ENCODE assay signal across 15 mouse cellular contexts in genomic region chr13:104615999-104616810, GRCm38 (mm10).
DNase-seq lines count a peak whose midpoint lies in the region; ATAC-seq and TF ChIP-seq lines count a peak whose summit lies in the region.
"Had no signal": no experiment of that assay in that cellular context is flagged by ENCODE, and none has a peak within 500 bp of the region (broad histone marks: within the 10 kb centered on the region; RNA-seq: fewer than 3 reads in every experiment).

No protein-coding gene starts in this region.

- no peak overlapping the region for H3K4me3 ChIP-seq in kidney, postnatal 0 days (replicated peaks; ENCODE audit: low read depth, low read length)
- no peak overlapping the region for H3K4me3 ChIP-seq in hindbrain, embryonic 11.5 days (ENCODE audit: low read depth, low read length)
- no peak overlapping the region for H3K4me3 ChIP-seq in midbrain, embryonic 14.5 days (replicated peaks; ENCODE audit: low read depth, low read length)
- H3K4me3 ChIP-seq: heart, embryonic 13.5 days; stomach, embryonic 15.5 days had no signal

- H3K4me2 ChIP-seq in kidney, postnatal 0 days (ENCODE audit: low read length): no peak overlapping the region
- H3K4me2 ChIP-seq in hindbrain, embryonic 11.5 days (replicated peaks; ENCODE audit: low read depth, low read length): no peak overlapping the region
- no peak overlapping the region for H3K4me2 ChIP-seq in midbrain, embryonic 14.5 days (ENCODE audit: low read length)
- H3K4me2 ChIP-seq: heart, embryonic 13.5 days; stomach, embryonic 15.5 days had no signal

- TF ChIP-seq CTCF in kidney, postnatal 0 days (IDR thresholded peaks at IDR 0.05; ENCODE audit: low read depth): no peak

- no peak overlapping the region for H3K27ac ChIP-seq in kidney, postnatal 0 days
- no peak overlapping the region for H3K27ac ChIP-seq in hindbrain, embryonic 11.5 days (ENCODE audit: low read depth, low read length)
- 0 out of 2 replicates have a peak overlapping the region, but pooled peaks have one; percentile 16 for H3K27ac ChIP-seq in midbrain, embryonic 14.5 days (replicated peaks; ENCODE audit: low read depth, low read length)
- H3K27ac ChIP-seq: heart, embryonic 13.5 days; stomach, embryonic 15.5 days had no signal

- H3K36me3 ChIP-seq in kidney, postnatal 0 days (ENCODE audit: insufficient read depth, low read length): no peaks in the 10 kb centered on the region
- H3K36me3 ChIP-seq in hindbrain, embryonic 11.5 days (ENCODE audit: control insufficient read depth, insufficient read depth, low read length): no peaks in the 10 kb centered on the region
- H3K36me3 ChIP-seq in midbrain, embryonic 14.5 days (ENCODE audit: control insufficient read depth, insufficient read depth, low read length): no peaks in the 10 kb centered on the region
- H3K36me3 ChIP-seq: heart, embryonic 13.5 days; stomach, embryonic 15.5 days had no signal

- no peaks in the 10 kb centered on the region; the same call in 1 of the 2 replicates for H3K4me1 ChIP-seq in kidney, postnatal 0 days (replicated peaks; ENCODE audit: insufficient read depth, low read length)
- H3K4me1 ChIP-seq in hindbrain, embryonic 11.5 days (replicated peaks; ENCODE audit: control insufficient read depth, insufficient read depth, low read length): no peaks in the 10 kb centered on the region
- H3K4me1 ChIP-seq in midbrain, embryonic 14.5 days (ENCODE audit: control insufficient read depth, insufficient read depth, low read length): no peaks in the 10 kb centered on the region
- H3K4me1 ChIP-seq: heart, embryonic 13.5 days; stomach, embryonic 15.5 days had no signal

- peak; percentile 42 for DNase-seq in CD4-positive, CD25-positive, alpha-beta regulatory T cell, adult 2 months (ENCODE audit: low read depth, low spot score)
- DNase-seq in kidney, postnatal 0 days (ENCODE audit: low spot score): no peak
- no peak for DNase-seq in kidney, postnatal 14 days
- no peak for DNase-seq in hindbrain, embryonic 11.5 days (ENCODE audit: low spot score)
- peak; percentile 29 for DNase-seq in midbrain, embryonic 14.5 days
- no peak for DNase-seq in thymus, postnatal 25 days
- DNase-seq in urinary bladder, postnatal 10 days (ENCODE audit: low spot score): no peak
- DNase-seq: cerebellum, adult 2 months; embryo, embryonic 11 days; gastrocnemius, postnatal 14 days; lung, adult 2 months; thymus, postnatal 4 days had no signal

- no peaks in the 10 kb centered on the region for H3K9me3 ChIP-seq in kidney, postnatal 0 days (replicated peaks; ENCODE audit: low read length)
- H3K9me3 ChIP-seq in hindbrain, embryonic 11.5 days (ENCODE audit: control insufficient read depth, low read length): no peaks in the 10 kb centered on the region
- no peaks in the 10 kb centered on the region for H3K9me3 ChIP-seq in midbrain, embryonic 14.5 days (ENCODE audit: control insufficient read depth, low read length)
- H3K9me3 ChIP-seq: heart, embryonic 13.5 days; stomach, embryonic 15.5 days had no signal

- 62% methylated on average over 18 of the region's 18 CpGs for WGBS in kidney, postnatal 0 days
- 76% methylated on average over 18 of the region's 18 CpGs for WGBS in hindbrain, embryonic 11.5 days
- WGBS in midbrain, embryonic 14.5 days: 45% methylated on average over 18 of the region's 18 CpGs

- 0 out of 2 replicates have a peak overlapping the region, but pooled peaks have one; percentile 13 for H3K9ac ChIP-seq in kidney, postnatal 0 days (ENCODE audit: low read depth, low read length)
- H3K9ac ChIP-seq in hindbrain, embryonic 11.5 days (ENCODE audit: low read depth, low read length): no peak overlapping the region
- no peak overlapping the region for H3K9ac ChIP-seq in midbrain, embryonic 14.5 days (replicated peaks; ENCODE audit: low read length)
- H3K9ac ChIP-seq: heart, embryonic 13.5 days; stomach, embryonic 15.5 days had no signal

- H3K27me3 ChIP-seq in kidney, postnatal 0 days (ENCODE audit: insufficient read depth, low read length): no peaks in the 10 kb centered on the region
- H3K27me3 ChIP-seq in hindbrain, embryonic 11.5 days (ENCODE audit: control insufficient read depth, insufficient read depth, low read length): no peaks in the 10 kb centered on the region
- H3K27me3 ChIP-seq in midbrain, embryonic 14.5 days (ENCODE audit: control insufficient read depth, insufficient read depth, low read length): no peaks in the 10 kb centered on the region
- H3K27me3 ChIP-seq: heart, embryonic 13.5 days; stomach, embryonic 15.5 days had no signal

- ATAC-seq in CD4-positive, CD25-positive, alpha-beta regulatory T cell, adult 4 months: no peak
- 0 out of 2 replicates have a peak, but pooled peaks have one; percentile 36 for ATAC-seq in kidney, postnatal 0 days (replicated peaks; ENCODE audit: low FRiP score, low read depth)
- peak; percentile 35; the same call in 1 of the 2 replicates for ATAC-seq in hindbrain, embryonic 11.5 days (ENCODE audit: low FRiP score)
- ATAC-seq in midbrain, embryonic 14.5 days (ENCODE audit: low FRiP score, low TSS enrichment): 0 out of 2 replicates have a peak, but pooled peaks have one; percentile 55

Comparison
In these comparisons a context has a peak if more than half of its experiments do, and no peak if none do; other contexts are left out.
1. DNase-seq: peak in CD4-positive, CD25-positive, alpha-beta regulatory T cell, adult 2 months (single experiment) and midbrain, embryonic 14.5 days (single experiment); none in kidney, postnatal 0 days (single experiment), kidney, postnatal 14 days (single experiment), hindbrain, embryonic 11.5 days (single experiment), thymus, postnatal 25 days (single experiment) and urinary bladder, postnatal 10 days (single experiment).